Mouse (Mus musculus): ENCODE data around the gene Gucd1.

GRCm38 (mm10) chr10:75482919-75483483, 34.8 kb downstream of the Gucd1 start:
- no peak for TF ChIP-seq POLR2A (IDR thresholded peaks at IDR 0.05; ENCODE audit: borderline replicate concordance, control insufficient read depth, low read depth, low read length)
- no peak for TF ChIP-seq CTCF (IDR thresholded peaks at IDR 0.05; ENCODE audit: control insufficient read depth, insufficient read depth, low read length)
